Mouse (Mus musculus): ENCODE measurements around the gene Hist1h3a.

Hist1h3a gene

GRCm38 (mm10) chr13:23742007-23742406 is 20.2 kb downstream of the Hist1h3a start:
- DNase-seq (ENCODE audit: low spot score) = no peak

GRCm38 (mm10) chr13:23740910-23741309 is 21.3 kb downstream of the Hist1h3a start:
- DNase-seq (ENCODE audit: low spot score) = no peak

GRCm38 (mm10) chr13:23740256-23740840 is 21.8 kb downstream of the Hist1h3a start:
- no peak for DNase-seq (ENCODE audit: low spot score)

GRCm38 (mm10) chr13:23739922-23740252 is 22.3 kb downstream of the Hist1h3a start:
- DNase-seq (ENCODE audit: low spot score) = no peak

- peak; percentile 85 for DNase-seq (ENCODE audit: low spot score)
Measured at GRCm38 (mm10) chr13:23739069-23739921, 22.9 kb downstream of the Hist1h3a start.

GRCm38 (mm10) chr13:23738677-23739068 is 23.5 kb downstream of the Hist1h3a start, which contains the start of gene Hist1h1c:
TSS of gene Hist1h1c (plus strand) at chr13:23738808.
- DNase-seq (ENCODE audit: low spot score) = peak; percentile 92

- peak; percentile 60 for DNase-seq (ENCODE audit: low spot score)
Measured at GRCm38 (mm10) chr13:23738041-23738440, 24.1 kb downstream of the Hist1h3a start.

- DNase-seq (ENCODE audit: low spot score) = no peak
Measured at GRCm38 (mm10) chr13:23737091-23737490, 25.1 kb downstream of the Hist1h3a start.

GRCm38 (mm10) chr13:23732156-23732804 is 29.9 kb downstream of the Hist1h3a start:
- no peak for DNase-seq (ENCODE audit: low spot score)

GRCm38 (mm10) chr13:23730479-23730878 is 31.7 kb downstream of the Hist1h3a start:
- DNase-seq (ENCODE audit: low spot score) = no peak

GRCm38 (mm10) chr13:23729706-23730105 is 32.5 kb downstream of the Hist1h3a start:
- no peak for DNase-seq (ENCODE audit: low spot score)

GRCm38 (mm10) chr13:23729192-23729525 is 33.0 kb downstream of the Hist1h3a start:
- no peak for DNase-seq (ENCODE audit: low spot score)

- DNase-seq (ENCODE audit: low spot score) = no peak
Measured at GRCm38 (mm10) chr13:23728472-23729191, 33.6 kb downstream of the Hist1h3a start.

GRCm38 (mm10) chr13:23725213-23725612 is 37.0 kb downstream of the Hist1h3a start:
- DNase-seq (ENCODE audit: low spot score) = no peak

GRCm38 (mm10) chr13:23724239-23724638 is 37.9 kb downstream of the Hist1h3a start:
- DNase-seq (ENCODE audit: low spot score) = no peak

- DNase-seq (ENCODE audit: low spot score) = peak; percentile 28
Measured at GRCm38 (mm10) chr13:23717593-23718245, 44.5 kb downstream of the Hist1h3a start.

- peak; percentile 37 for DNase-seq (ENCODE audit: low spot score)
Measured at GRCm38 (mm10) chr13:23717176-23717575, 45.0 kb downstream of the Hist1h3a start.

GRCm38 (mm10) chr13:23716261-23717042 is 45.7 kb downstream of the Hist1h3a start:
- DNase-seq (ENCODE audit: low spot score) = peak; percentile 11

All from testis, postnatal 10 days (tissue).